Mouse (Mus musculus) limb, embryonic 14.5 days (tissue): ENCODE results near the gene Mecp2. TPM values are rescaled to one million over a fixed set of nuclear protein-coding genes. Genes with fewer than 3 reads are reported as not detected.

Source experiments
- ATAC-seq: fragments of 200-750 bp; cut with Nextera tagmentation; 2 replicates; pipeline ENCODE4 v1.8.0; 2017; ENCODE audit warnings: low read depth, moderate number of reproducible peaks, moderate TSS enrichment; ENCODE audit not compliant: low FRiP score
- DNase-seq: peaks from one replicate; pipeline ENCODE4 v3.0.0-alpha.2; 2015; ENCODE audit warnings: low spot score
- H3K27ac ChIP-seq: fragments of 300-500 bp; sonication (generic); replicated peaks from 2 replicates; pipeline ENCODE4 v1.5.1; 2014; ENCODE audit warnings: low read depth, mild to moderate bottlenecking, low read length, moderate library complexity, mixed read lengths
- H3K27me3 ChIP-seq: fragments of 300-500 bp; sonication (generic); 2 replicates; pipeline ENCODE4 v1.6.1; 2014; ENCODE audit warnings: low read length, mixed read lengths; ENCODE audit not compliant: control insufficient read depth, insufficient read depth
- H3K36me3 ChIP-seq: fragments of 300-500 bp; sonication (generic); 2 replicates; pipeline ENCODE4 v1.6.1; 2014; ENCODE audit warnings: mild to moderate bottlenecking, low read length, moderate library complexity, mixed read lengths; ENCODE audit not compliant: control insufficient read depth, insufficient read depth
- H3K4me1 ChIP-seq: fragments of 300-500 bp; sonication (generic); 2 replicates; pipeline ENCODE4 v1.6.1; 2014; ENCODE audit warnings: antibody characterized with exemption, low read length, mixed read lengths; ENCODE audit not compliant: control insufficient read depth, insufficient read depth
- H3K4me2 ChIP-seq: fragments of 300-500 bp; sonication (generic); replicated peaks from 2 replicates; pipeline ENCODE4 v1.6.1; 2014; ENCODE audit warnings: low read depth, mild to moderate bottlenecking, low read length, moderate library complexity; ENCODE audit not compliant: severe bottlenecking
- H3K4me3 ChIP-seq: fragments of 300-500 bp; sonication (generic); replicated peaks from 2 replicates; pipeline ENCODE4 v1.5.1; 2014; ENCODE audit warnings: low read length
- H3K9ac ChIP-seq: fragments of 300-500 bp; sonication (generic); 2 replicates; pipeline ENCODE4 v1.6.1; 2014; ENCODE audit warnings: mild to moderate bottlenecking, low read depth, low read length, moderate library complexity; ENCODE audit not compliant: severe bottlenecking
- H3K9me3 ChIP-seq: fragments of 300-500 bp; sonication (generic); 2 replicates; pipeline ENCODE4 v1.6.1; 2016; ENCODE audit warnings: low read length; ENCODE audit not compliant: control insufficient read depth
- POLR2A ChIP-seq: fragments of 200-500 bp; IDR thresholded peaks from 2 replicates; pipeline ENCODE4 v1.8.0; 2012; ENCODE audit warnings: inconsistent platforms, mild to moderate bottlenecking, moderate library complexity, borderline replicate concordance; ENCODE audit not compliant: insufficient read depth, insufficient read length; ENCODE audit errors: extremely low read depth
- WGBS: fragments of 180-500 bp; shearing (Covaris S2); extraction: QIAGEN DNeasy Blood & Tissue Kit; methylation state at CpG from one replicate; pipeline ENCODE4 v1.1.7; 2014; 5-methylcytosine and 5-hydroxymethylcytosine counted together
- polyA plus RNA-seq, 2 experiments: library from polyadenylated mRNA; depleted of rRNA in 1 of 2; stranded (reverse) in 1 of 2; unstranded in 1 of 2; fragments of >200 nt; fragmentation: Nextera tagmentation in 1 of 2; extraction: Ambion mirVana in 1 of 2; gene quantifications; 2 replicates each; pipeline versions ENCODE4 v1.2.1 to v1.2.3; 2012 to 2014

Mecp2 gene
- polyA plus RNA-seq, 2 experiments, result 9.0 to 12.3 TPM

- DNase-seq (no peak), ATAC-seq (no peak)
- Histone ChIP-seq H3K9me3 (no peaks in the 10 kb centered on the region), H3K36me3 (no peaks in the 10 kb centered on the region), H3K4me2 (no peak overlapping the region), H3K4me3 (no peak overlapping the region), H3K9ac (no peak overlapping the region), H3K27ac (no peak overlapping the region), H3K4me1 (no peaks in the 10 kb centered on the region), H3K27me3 (no peaks in the 10 kb centered on the region)
- TF ChIP-seq POLR2A, result no peak
These were observed 21.1 kb downstream of the Mecp2 start for GRCm38 (mm10) chrX:74114036-74114435.

DNA sequence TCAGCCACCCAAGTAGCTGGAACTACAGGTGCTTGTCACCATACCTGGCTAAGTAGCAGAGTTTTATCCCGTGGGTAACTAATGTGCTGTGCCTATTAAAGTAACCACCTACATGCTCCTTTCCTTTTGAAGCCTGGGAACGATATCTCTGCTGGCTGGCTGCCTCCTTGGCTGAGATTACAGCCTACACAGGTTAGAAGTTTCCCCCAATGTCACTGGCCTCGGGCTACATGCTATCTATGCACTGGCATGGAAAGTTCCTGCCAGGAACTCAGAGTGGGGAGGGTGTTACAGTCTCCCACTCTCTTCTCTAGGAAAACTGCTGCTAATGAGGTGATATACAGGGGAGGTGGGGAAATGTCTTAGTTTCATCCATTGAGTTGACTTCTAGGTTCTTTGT is 26.4 kb downstream of the Mecp2 start:
- Histone ChIP-seq H3K36me3 (no peaks in the 10 kb centered on the region), H3K9me3 (no peaks in the 10 kb centered on the region), H3K9ac (no peak overlapping the region), H3K4me2 (no peak overlapping the region), H3K4me1 (no peaks in the 10 kb centered on the region), H3K27ac (no peak overlapping the region), H3K4me3 (no peak overlapping the region), H3K27me3 (no peaks in the 10 kb centered on the region)
- DNase-seq (no peak), ATAC-seq (no peak)
- WGBS, result 50% methylated on average over 3 of the region's 3 CpGs
- no peak for TF ChIP-seq POLR2A

GRCm38 (mm10) chrX:74105916-74106315 is 29.2 kb downstream of the Mecp2 start:
- H3K9ac ChIP-seq, result no peak overlapping the region
- ATAC-seq, result no peak
- no peaks in the 10 kb centered on the region for H3K9me3 ChIP-seq
- H3K36me3 ChIP-seq, result no peaks in the 10 kb centered on the region
- H3K4me3 ChIP-seq, result no peak overlapping the region
- no peak overlapping the region for H3K4me2 ChIP-seq
- H3K27me3 ChIP-seq, result no peaks in the 10 kb centered on the region
- H3K27ac ChIP-seq, result no peak overlapping the region
- 45% methylated on average over 2 of the region's 2 CpGs for WGBS
- no peak for TF ChIP-seq POLR2A
- no peaks in the 10 kb centered on the region for H3K4me1 ChIP-seq
- DNase-seq, result no peak

DNA sequence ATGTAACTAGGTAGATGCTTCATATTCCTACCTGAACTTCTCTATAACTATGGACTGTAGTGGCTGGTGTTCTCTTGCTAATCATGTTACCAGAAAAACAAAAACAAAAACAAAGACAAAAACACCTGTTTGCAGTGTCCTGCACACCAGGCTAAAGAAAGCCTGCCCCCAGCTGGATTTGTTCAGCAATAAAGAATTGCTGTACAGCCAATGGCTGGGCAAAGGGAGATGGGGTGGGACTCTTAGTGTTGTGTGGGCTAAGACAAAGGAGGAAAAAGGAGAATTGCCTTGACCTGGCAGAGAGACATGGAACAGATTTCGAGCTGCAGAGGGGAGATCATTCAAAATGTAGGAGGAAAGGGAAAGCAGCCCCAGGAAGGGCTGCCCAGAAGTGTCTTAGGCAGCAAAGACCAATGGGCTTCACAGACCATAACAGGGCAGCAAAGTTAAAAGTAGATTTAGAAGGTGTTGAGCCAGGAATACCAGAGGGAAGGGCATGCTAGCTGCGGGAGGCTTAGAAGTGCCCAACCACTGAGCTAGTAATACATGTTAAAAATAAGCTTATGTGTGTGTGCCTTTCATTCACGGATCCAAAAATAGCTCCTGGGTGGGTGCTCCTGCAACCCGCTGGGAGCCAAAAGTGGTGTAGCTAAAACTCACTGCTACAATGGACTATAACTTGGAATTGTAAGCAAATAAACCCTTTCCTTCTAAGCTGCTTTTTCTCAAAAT is 31.5 kb downstream of the Mecp2 start:
- ATAC-seq (peak; percentile 6; the same call in 1 of the 2 replicates), DNase-seq (no peak)
- WGBS, result 61% methylated on average over 4 of the region's 4 CpGs
- Histone ChIP-seq H3K4me1 (no peaks in the 10 kb centered on the region), H3K4me3 (no peak overlapping the region), H3K36me3 (no peaks in the 10 kb centered on the region), H3K27ac (no peak overlapping the region), H3K27me3 (no peaks in the 10 kb centered on the region), H3K4me2 (no peak overlapping the region), H3K9ac (no peak overlapping the region), H3K9me3 (no peaks in the 10 kb centered on the region)
- no peak for TF ChIP-seq POLR2A

GRCm38 (mm10) chrX:74095130-74095529 is 40.0 kb downstream of the Mecp2 start:
- Histone ChIP-seq H3K4me1 (no peaks in the 10 kb centered on the region), H3K27ac (no peak overlapping the region), H3K4me2 (no peak overlapping the region), H3K27me3 (no peaks in the 10 kb centered on the region), H3K9ac (no peak overlapping the region), H3K4me3 (no peak overlapping the region), H3K36me3 (no peaks in the 10 kb centered on the region), H3K9me3 (no peaks in the 10 kb centered on the region)
- no peak for ATAC-seq
- 71% methylated on average over 1 of the region's 1 CpGs for WGBS
- TF ChIP-seq POLR2A, result no peak
- DNase-seq, result no peak
